Mouse (Mus musculus): ENCODE results near the gene Rdh9. TPM values are rescaled to one million over a fixed set of nuclear protein-coding genes. Genes with fewer than 3 reads are reported as not detected.
A peak's percentile ranks its signal among the peaks of the same experiment; 100 is the strongest.

Rdh9 gene
- total and polyA plus RNA-seq, 3 experiments = 0.04 TPM; not detected in 2

DNA sequence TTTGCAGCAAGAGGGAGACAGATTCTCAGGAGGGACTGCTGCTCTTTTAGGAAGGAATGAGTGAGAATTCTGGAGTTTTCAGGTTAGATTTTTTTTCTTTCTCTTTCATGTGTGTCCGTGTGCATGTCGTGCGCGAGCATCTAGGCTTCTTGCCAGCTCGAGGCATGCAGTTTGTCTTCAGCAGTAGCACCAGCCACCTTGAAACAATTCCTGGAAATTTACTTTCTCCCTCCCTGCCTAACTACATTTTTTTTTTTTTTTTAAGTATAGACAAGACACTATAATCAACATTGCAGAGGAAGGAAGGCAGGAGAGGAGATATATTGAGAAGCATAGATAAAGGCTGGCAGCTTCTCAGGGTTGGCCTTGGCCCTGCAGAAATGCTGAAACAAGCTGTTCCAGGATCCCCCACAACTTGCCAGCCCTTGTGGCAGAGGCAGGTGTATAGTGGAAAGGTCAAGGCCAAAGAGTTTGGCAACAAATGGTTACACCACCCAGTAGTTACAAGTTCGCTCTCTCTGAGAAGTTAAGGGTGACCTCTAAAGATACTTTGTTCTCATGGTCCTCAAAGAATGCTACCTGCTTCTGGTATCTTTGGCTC lies 21.5 kb upstream of the Rdh9 start:
- Histone ChIP-seq H3K4me3 (ENCODE audit: control insufficient read depth in 1 of 2, insufficient read depth in 1 of 2, low read depth in 2 of 2, low read length in 2 of 2) (no peak overlapping the region), H3K27me3 (ENCODE audit: control insufficient read depth in 1 of 2, insufficient read depth in 2 of 2, low read length in 2 of 2) (peaks cover 0 to 2% of the 10 kb centered on the region in 2 experiments; a peak in 1 of 4 replicates), H3K36me3 (ENCODE audit: control insufficient read depth in 1 of 2, insufficient read depth in 2 of 2, low read length in 2 of 2) (peaks cover 0 to 16% of the 10 kb centered on the region in 2 experiments; a peak in 2 of 4 replicates), H3K4me1 (ENCODE audit: control insufficient read depth in 1 of 2, insufficient read depth in 2 of 2, low read length in 2 of 2) (peaks cover 0 to 26% of the 10 kb centered on the region in 2 experiments; a peak in 2 of 4 replicates), H3K9me3 (replicated peaks; ENCODE audit: insufficient read depth, low read length) (no peaks in the 10 kb centered on the region), H3K9ac (ENCODE audit: control insufficient read depth, low read depth, low read length, poor library complexity, severe bottlenecking) (no peak overlapping the region), H3K79me2 (ENCODE audit: control insufficient read depth, insufficient read depth, low read length, poor library complexity) (no peaks in the 10 kb centered on the region), H3K27ac (ENCODE audit: control insufficient read depth, low read depth, low read length) (0 out of 2 replicates have a peak overlapping the region, but pooled peaks have one; percentile 11)
- DNase-seq (ENCODE audit: low read depth, low spot score) = peak; percentile 30
- TF ChIP-seq EP300 (IDR thresholded peaks at IDR 0.05; ENCODE audit: low read depth in 1 of 2, low read length in 2 of 2) (peak in 1 of 2 experiments; percentile 17; a peak in 2 of 4 replicates), GATA1 (IDR thresholded peaks at IDR 0.05; ENCODE audit: low read depth, low read length) (0 out of 2 replicates have a peak, but pooled peaks have one; percentile 15), ZNF384 (IDR thresholded peaks at IDR 0.05; ENCODE audit: low read depth, low read length) (peak; percentile 86), SIN3A (IDR thresholded peaks at IDR 0.05; ENCODE audit: low read length) (0 out of 2 replicates have a peak, but pooled peaks have one; percentile 19), JUND (IDR thresholded peaks at IDR 0.05; ENCODE audit: low read depth, low read length) (no peak), HCFC1 (IDR thresholded peaks at IDR 0.05; ENCODE audit: low read depth, low read length) (no peak), ZC3H11A (IDR thresholded peaks at IDR 0.05; ENCODE audit: low read depth, low read length) (no peak)

DNA sequence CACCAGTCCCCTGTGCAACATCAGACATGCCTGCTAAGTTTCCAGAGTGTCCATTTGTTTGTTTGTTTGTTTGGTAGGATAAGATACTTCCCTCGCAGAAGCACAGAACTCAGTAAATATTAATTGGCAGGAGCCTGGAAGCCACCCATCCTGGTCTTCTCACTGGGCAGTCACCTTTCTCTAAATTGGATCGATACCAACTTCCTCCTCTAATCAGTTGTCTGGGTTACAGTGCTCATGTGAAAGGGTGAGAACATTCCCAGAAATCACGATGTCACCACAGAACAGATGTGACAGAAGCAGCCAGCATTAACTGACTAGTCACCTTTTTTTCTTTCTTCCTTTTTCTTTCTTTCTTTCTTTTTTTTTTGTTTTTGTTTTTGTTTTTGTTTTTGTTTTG lies 20.9 kb upstream of the Rdh9 start:
- peaks cover 0 to 2% of the 10 kb centered on the region in 2 experiments; a peak in 1 of 4 replicates for H3K27me3 ChIP-seq (ENCODE audit: control insufficient read depth in 1 of 2, insufficient read depth in 2 of 2, low read length in 2 of 2)
- no peak overlapping the region for H3K9ac ChIP-seq (ENCODE audit: control insufficient read depth, low read depth, low read length, poor library complexity, severe bottlenecking)
- no peak overlapping the region for H3K4me3 ChIP-seq (ENCODE audit: control insufficient read depth in 1 of 2, insufficient read depth in 1 of 2, low read depth in 2 of 2, low read length in 2 of 2)
- H3K36me3 ChIP-seq (ENCODE audit: control insufficient read depth in 1 of 2, insufficient read depth in 2 of 2, low read length in 2 of 2) = peaks cover 0 to 16% of the 10 kb centered on the region in 2 experiments; a peak in 2 of 4 replicates
- H3K27ac ChIP-seq (ENCODE audit: control insufficient read depth, low read depth, low read length) = no peak overlapping the region
- peak; percentile 30 for DNase-seq (ENCODE audit: low read depth, low spot score)
- H3K4me1 ChIP-seq (ENCODE audit: control insufficient read depth in 1 of 2, insufficient read depth in 2 of 2, low read length in 2 of 2) = peaks cover 0 to 26% of the 10 kb centered on the region in 2 experiments; a peak in 2 of 4 replicates
- no peaks in the 10 kb centered on the region for H3K79me2 ChIP-seq (ENCODE audit: control insufficient read depth, insufficient read depth, low read length, poor library complexity)
- no peak for TF ChIP-seq MXI1 (IDR thresholded peaks at IDR 0.05; ENCODE audit: low read depth, low read length)
- TF ChIP-seq ETS1 (IDR thresholded peaks at IDR 0.05; ENCODE audit: low read depth, low read length) = peak; percentile 47
- no peak for TF ChIP-seq MAZ (IDR thresholded peaks at IDR 0.05; ENCODE audit: low read depth, low read length)
- H3K9me3 ChIP-seq (replicated peaks; ENCODE audit: insufficient read depth, low read length) = no peaks in the 10 kb centered on the region

DNA sequence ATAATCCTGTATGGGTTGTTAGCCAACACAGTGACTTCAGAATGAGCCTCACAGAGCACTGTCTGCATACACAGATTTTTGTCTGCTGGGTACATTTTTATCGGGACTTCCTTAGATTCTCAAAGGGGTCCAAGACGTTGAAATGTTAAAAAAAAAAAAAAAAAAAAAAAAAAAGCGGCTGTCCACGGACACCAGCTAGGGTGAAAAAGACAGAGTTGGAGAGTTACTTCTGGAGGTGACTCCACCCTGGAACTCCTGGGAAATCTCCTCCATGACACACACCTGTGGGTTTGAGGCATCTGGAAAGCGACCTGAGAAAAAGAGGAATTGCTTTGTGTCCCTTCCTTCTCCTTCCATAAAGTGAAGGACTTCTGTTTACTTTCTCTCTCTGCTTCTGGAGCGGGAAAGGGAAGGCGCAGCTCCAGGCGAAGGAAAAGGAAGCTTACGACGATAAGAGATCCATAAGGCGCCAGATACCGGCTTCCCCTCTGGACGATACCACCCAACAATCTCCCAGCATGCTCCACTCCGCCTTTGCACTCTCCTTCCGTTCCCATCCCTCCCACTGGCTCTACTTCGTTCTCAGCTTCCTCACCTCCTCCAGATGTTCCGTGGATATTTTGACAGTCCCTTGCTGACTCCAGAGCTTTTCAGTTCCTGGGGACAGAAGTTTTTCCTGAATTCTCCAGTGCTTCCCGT lies 20.3 kb upstream of the Rdh9 start:
- peaks cover 0 to 26% of the 10 kb centered on the region in 2 experiments; a peak in 2 of 4 replicates for H3K4me1 ChIP-seq (ENCODE audit: control insufficient read depth in 1 of 2, insufficient read depth in 2 of 2, low read length in 2 of 2)
- H3K79me2 ChIP-seq (ENCODE audit: control insufficient read depth, insufficient read depth, low read length, poor library complexity) = no peaks in the 10 kb centered on the region
- H3K27me3 ChIP-seq (ENCODE audit: control insufficient read depth in 1 of 2, insufficient read depth in 2 of 2, low read length in 2 of 2) = peaks cover 2 to 4% of the 10 kb centered on the region in 2 experiments; a peak in 2 of 4 replicates
- no peak overlapping the region for H3K27ac ChIP-seq (ENCODE audit: control insufficient read depth, low read depth, low read length)
- peak overlapping the region; percentile 5 to 23 for H3K4me3 ChIP-seq (ENCODE audit: control insufficient read depth in 1 of 2, insufficient read depth in 1 of 2, low read depth in 2 of 2, low read length in 2 of 2)
- peak; percentile 38 for DNase-seq (ENCODE audit: low read depth, low spot score)
- peaks cover 0 to 16% of the 10 kb centered on the region in 2 experiments; a peak in 2 of 4 replicates for H3K36me3 ChIP-seq (ENCODE audit: control insufficient read depth in 1 of 2, insufficient read depth in 2 of 2, low read length in 2 of 2)
- no peaks in the 10 kb centered on the region for H3K9me3 ChIP-seq (replicated peaks; ENCODE audit: insufficient read depth, low read length)
- H3K9ac ChIP-seq (ENCODE audit: control insufficient read depth, low read depth, low read length, poor library complexity, severe bottlenecking) = peak overlapping the region; percentile 17; the same call in 1 of the 2 replicates
- TF ChIP-seq ZKSCAN1 (IDR thresholded peaks at IDR 0.05; ENCODE audit: low read depth, low read length) (no peak), MEF2A (IDR thresholded peaks at IDR 0.05; ENCODE audit: extremely low read depth, insufficient replicate concordance, low read depth, low read length, poor library complexity, severe bottlenecking) (no peak), GABPA (IDR thresholded peaks at IDR 0.05; ENCODE audit: low read depth, low read length) (no peak), ZMIZ1 (IDR thresholded peaks at IDR 0.05; ENCODE audit: low read depth, low read length) (no peak), POLR2A (IDR thresholded peaks at IDR 0.05; ENCODE audit: control insufficient read depth in 1 of 2, insufficient read depth in 1 of 2, low read depth in 1 of 2, low read length in 2 of 2, poor library complexity in 1 of 2) (no peak), HCFC1 (IDR thresholded peaks at IDR 0.05; ENCODE audit: low read depth, low read length) (no peak), NRF1 (IDR thresholded peaks at IDR 0.05; ENCODE audit: insufficient read depth, low read depth, low read length, poor library complexity, severe bottlenecking) (no peak), NELFE (IDR thresholded peaks at IDR 0.05; ENCODE audit: low read depth, low read length) (no peak), MAZ (IDR thresholded peaks at IDR 0.05; ENCODE audit: low read depth, low read length) (no peak), SIN3A (IDR thresholded peaks at IDR 0.05; ENCODE audit: low read length) (no peak), GATA1 (IDR thresholded peaks at IDR 0.05; ENCODE audit: low read depth, low read length) (peak; percentile 64), ELF1 (IDR thresholded peaks at IDR 0.05; ENCODE audit: low read depth, low read length) (no peak), TBP (IDR thresholded peaks at IDR 0.05; ENCODE audit: low read depth, low read length) (peak; percentile 10; the same call in 1 of the 2 replicates), MYC (IDR thresholded peaks at IDR 0.05; ENCODE audit: low read depth, low read length) (no peak), BHLHE40 (IDR thresholded peaks at IDR 0.05; ENCODE audit: borderline replicate concordance, low read depth, low read length) (no peak), POLR2AphosphoS5 (IDR thresholded peaks at IDR 0.05; ENCODE audit: borderline replicate concordance, low read depth, low read length) (no peak)

Data from MEL (cell line).